Mouse (Mus musculus) embryonic facial prominence, embryonic 10.5 days (tissue): ENCODE data around the gene Fahd1. TPM values are rescaled to one million over a fixed set of nuclear protein-coding genes. Genes with fewer than 3 reads are reported as not detected.

Experiments used
- DNase-seq: peaks from one replicate; pipeline ENCODE4 v3.0.0-alpha.2; 2017; ENCODE audit warnings: low spot score
- H3K27ac ChIP-seq: fragments of 300-500 bp; sonication (generic); replicated peaks from 2 replicates; pipeline ENCODE4 v1.5.1; 2016; ENCODE audit warnings: mild to moderate bottlenecking
- H3K27me3 ChIP-seq: fragments of 300-500 bp; sonication (generic); replicated peaks from 2 replicates; pipeline ENCODE4 v1.6.1; 2016; ENCODE audit warnings: low read depth, mild to moderate bottlenecking; ENCODE audit not compliant: poor library complexity, severe bottlenecking
- H3K36me3 ChIP-seq: fragments of 300-500 bp; sonication (generic); replicated peaks from 2 replicates; pipeline ENCODE4 v1.6.1; 2016; ENCODE audit warnings: mild to moderate bottlenecking, moderate library complexity
- H3K4me1 ChIP-seq: fragments of 300-500 bp; sonication (generic); 2 replicates; pipeline ENCODE4 v1.6.1; 2016
- H3K4me3 ChIP-seq: fragments of 300-500 bp; sonication (generic); 2 replicates; pipeline ENCODE4 v1.5.1; 2016; ENCODE audit warnings: mild to moderate bottlenecking, moderate library complexity
- H3K9me3 ChIP-seq: fragments of 300-500 bp; sonication (generic); 2 replicates; pipeline ENCODE4 v1.6.1; 2016; ENCODE audit warnings: mild to moderate bottlenecking
- WGBS: fragments of 180-500 bp; shearing (Covaris S2); methylation state at CpG from one replicate; pipeline ENCODE4 v1.1.7; 2016; 5-methylcytosine and 5-hydroxymethylcytosine counted together
- polyA plus RNA-seq: library from polyadenylated mRNA; unstranded; fragments of >200 nt; fragmentation: Nextera tagmentation; extraction: Ambion mirVana; gene quantifications from 2 replicates; pipeline ENCODE4 v1.2.1, GENCODE M21; 2016

The Fahd1 gene
- polyA plus RNA-seq, 1 experiment from 2014 or later, result 16.7 TPM

- Histone ChIP-seq H3K4me3 (0 out of 2 replicates have a peak overlapping the region, but pooled peaks have one; percentile 2), H3K27me3 (no peaks in the 10 kb centered on the region), H3K4me1 (peaks cover 37% of the 10 kb centered on the region)
Measured at GRCm38 (mm10) chr17:24877336-24878116, 27.4 kb upstream of the Fahd1 start.

DNA sequence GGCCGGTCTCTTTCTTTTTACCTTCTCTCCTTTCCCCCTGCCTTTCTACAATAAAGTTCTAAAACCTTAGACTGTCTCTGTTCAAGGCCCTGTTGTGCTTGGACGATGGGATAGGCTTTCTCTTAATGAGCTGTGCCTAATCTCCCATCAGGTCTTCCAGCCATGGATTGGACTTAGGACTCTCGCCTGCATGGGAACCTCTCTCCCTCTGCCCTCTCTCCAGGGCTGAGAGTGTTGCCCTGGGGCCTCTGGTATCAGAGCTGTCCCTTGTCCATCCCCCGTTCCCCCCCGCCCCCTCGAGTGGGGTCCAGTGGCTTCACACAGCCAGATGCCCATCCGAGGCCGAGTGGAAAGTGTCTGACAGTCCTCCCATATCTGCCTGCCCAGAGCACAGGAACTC is 24.8 kb upstream of the Fahd1 start:
- Histone ChIP-seq H3K9me3 (no peaks in the 10 kb centered on the region), H3K4me3 (no peak overlapping the region), H3K27ac (no peak overlapping the region), H3K36me3 (no peaks in the 10 kb centered on the region), H3K4me1 (peaks cover 19% of the 10 kb centered on the region), H3K27me3 (no peaks in the 10 kb centered on the region)
- 77% methylated on average over 8 of the region's 8 CpGs for WGBS
- no peak for DNase-seq

More at GRCm38 (mm10) chr17:24877336-24878116, 27.4 kb upstream of the Fahd1 start:
- no peak for DNase-seq
- Histone ChIP-seq H3K27ac (peak overlapping the region; percentile 79), H3K9me3 (no peaks in the 10 kb centered on the region), H3K36me3 (peaks cover 10% of the 10 kb centered on the region)
- WGBS, result 57% methylated on average over 10 of the region's 10 CpGs

DNA sequence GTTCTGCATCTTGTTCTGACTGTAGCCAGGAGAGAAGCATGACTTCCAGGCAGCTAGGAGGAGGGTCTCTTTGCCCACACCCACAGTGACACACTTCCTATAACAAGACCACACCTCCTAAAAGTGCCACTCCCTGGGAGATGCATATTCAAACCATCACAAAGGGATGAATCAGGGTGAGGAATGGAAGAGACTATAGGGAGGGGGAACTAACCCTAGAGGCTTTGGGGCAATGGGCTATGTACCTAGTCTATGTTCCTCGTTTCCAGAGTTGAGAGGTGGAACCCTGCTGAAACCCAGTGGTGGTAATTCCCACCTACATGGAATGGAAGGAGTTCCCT is 24.2 kb upstream of the Fahd1 start:
- DNase-seq, result no peak
- 73% methylated on average over 1 of the region's 1 CpGs for WGBS
- H3K4me1 ChIP-seq, result peaks cover 19% of the 10 kb centered on the region
- no peak overlapping the region for H3K27ac ChIP-seq
- H3K27me3 ChIP-seq, result no peaks in the 10 kb centered on the region
- H3K9me3 ChIP-seq, result no peaks in the 10 kb centered on the region
- no peak overlapping the region for H3K4me3 ChIP-seq
- H3K36me3 ChIP-seq, result no peaks in the 10 kb centered on the region

- no peak for DNase-seq
- 41% methylated on average over 4 of the region's 4 CpGs for WGBS
Measured at GRCm38 (mm10) chr17:24873695-24874404, 23.7 kb upstream of the Fahd1 start.

GRCm38 (mm10) chr17:24867914-24868313 is 17.8 kb upstream of the Fahd1 start:
- no peak for DNase-seq
- Histone ChIP-seq H3K4me1 (no peaks in the 10 kb centered on the region), H3K27ac (no peak overlapping the region), H3K27me3 (no peaks in the 10 kb centered on the region), H3K36me3 (peaks cover 5% of the 10 kb centered on the region; the same call in 1 of the 2 replicates), H3K4me3 (no peak overlapping the region), H3K9me3 (no peaks in the 10 kb centered on the region)
- 93% methylated on average over 10 of the region's 10 CpGs for WGBS

More at GRCm38 (mm10) chr17:24873695-24874404, 23.7 kb upstream of the Fahd1 start:
- no peaks in the 10 kb centered on the region for H3K9me3 ChIP-seq
- H3K27me3 ChIP-seq, result no peaks in the 10 kb centered on the region
- H3K4me1 ChIP-seq, result peaks cover 19% of the 10 kb centered on the region
- no peak overlapping the region for H3K27ac ChIP-seq
- no peaks in the 10 kb centered on the region for H3K36me3 ChIP-seq
- H3K4me3 ChIP-seq, result no peak overlapping the region

DNA sequence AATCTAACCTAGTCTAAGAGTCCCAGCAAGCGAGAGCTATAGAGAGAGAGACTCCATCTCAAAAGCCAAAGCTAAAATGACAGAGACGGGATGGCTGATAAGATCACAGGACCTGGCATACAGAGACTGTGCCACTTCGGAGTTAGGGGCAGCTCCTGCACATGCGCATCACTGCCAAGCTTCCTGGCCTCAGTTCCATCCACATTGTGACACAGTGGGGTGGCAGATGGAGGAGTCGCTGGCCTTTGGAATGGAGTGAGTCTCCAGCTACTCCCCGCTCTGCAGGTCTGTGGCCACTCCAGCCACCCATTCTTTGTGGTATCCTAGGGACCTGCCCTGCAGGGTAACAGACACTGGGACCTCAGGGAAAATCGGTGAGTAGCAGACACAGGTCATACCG is 15.6 kb upstream of the Fahd1 start, which contains the start of gene Igfals:
Gene Igfals (plus strand): TSS at position 222 of the 400 bp plus-strand sequence.
- Histone ChIP-seq H3K36me3 (peaks cover 24% of the 10 kb centered on the region), H3K4me3 (no peak within 1 kb of the TSS), H3K4me1 (no peaks in the 10 kb centered on the region), H3K27me3 (no peaks in the 10 kb centered on the region), H3K27ac (no peak within 1 kb of the TSS), H3K9me3 (no peaks in the 10 kb centered on the region)
- DNase-seq, result no peak
- 91% methylated on average over 8 of the region's 8 CpGs for WGBS

DNA sequence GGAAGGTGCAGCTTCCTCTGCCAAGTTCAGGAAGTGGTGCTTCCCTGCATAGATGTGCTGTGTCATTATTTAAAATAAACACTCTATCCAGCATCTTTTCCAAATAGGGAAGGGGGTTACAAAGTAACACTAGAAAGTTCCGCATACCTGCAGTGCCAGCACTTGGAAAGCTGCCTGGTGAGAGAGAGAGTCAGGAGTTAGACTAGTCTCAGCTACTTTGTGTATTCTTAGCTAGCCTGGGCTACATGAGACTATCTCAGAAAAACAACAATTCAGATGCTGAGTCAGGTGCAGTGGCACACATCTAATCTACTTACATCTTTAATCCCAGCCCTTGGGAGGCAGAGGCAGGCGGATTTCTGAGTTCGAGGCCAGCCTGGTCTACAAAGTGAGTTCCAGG is 11.6 kb upstream of the Fahd1 start:
- Histone ChIP-seq H3K27me3 (no peaks in the 10 kb centered on the region), H3K4me3 (no peak overlapping the region), H3K4me1 (no peaks in the 10 kb centered on the region), H3K36me3 (peaks cover 43% of the 10 kb centered on the region), H3K27ac (no peak overlapping the region), H3K9me3 (no peaks in the 10 kb centered on the region)
- no peak for DNase-seq
- 96% methylated on average over 3 of the region's 3 CpGs for WGBS

GRCm38 (mm10) chr17:24860076-24860475 is 9.9 kb upstream of the Fahd1 start:
- peaks cover 42% of the 10 kb centered on the region for H3K36me3 ChIP-seq
- H3K4me3 ChIP-seq, result no peak overlapping the region
- DNase-seq, result no peak
- no peak overlapping the region for H3K27ac ChIP-seq
- no peaks in the 10 kb centered on the region for H3K9me3 ChIP-seq
- no peaks in the 10 kb centered on the region for H3K27me3 ChIP-seq
- H3K4me1 ChIP-seq, result no peaks in the 10 kb centered on the region
- WGBS, result 91% methylated on average over 8 of the region's 8 CpGs

DNA sequence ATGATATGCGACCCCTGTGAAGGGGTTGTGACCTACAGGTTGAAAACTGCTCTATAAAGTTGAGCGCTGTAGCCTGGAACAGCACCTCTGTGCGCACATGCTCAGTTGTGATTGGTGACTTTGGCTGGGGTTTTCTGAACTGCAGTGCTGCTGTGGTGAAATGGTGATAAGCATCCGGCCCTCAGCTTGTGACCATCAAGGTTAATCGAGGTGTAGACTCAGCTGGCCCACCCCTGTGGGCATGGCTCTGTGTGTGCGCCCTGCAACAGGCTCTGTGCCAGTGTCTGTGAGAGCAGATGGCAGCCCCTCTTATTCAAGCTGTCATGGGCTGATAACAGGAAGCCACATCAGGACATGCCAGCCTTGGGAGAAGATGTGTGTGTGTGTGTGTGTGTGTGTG is 8.8 kb upstream of the Fahd1 start:
- Histone ChIP-seq H3K27me3 (no peaks in the 10 kb centered on the region), H3K36me3 (peaks cover 43% of the 10 kb centered on the region), H3K9me3 (no peaks in the 10 kb centered on the region), H3K4me3 (no peak overlapping the region), H3K4me1 (no peaks in the 10 kb centered on the region), H3K27ac (no peak overlapping the region)
- no peak for DNase-seq
- WGBS, result 90% methylated on average over 6 of the region's 6 CpGs

DNA sequence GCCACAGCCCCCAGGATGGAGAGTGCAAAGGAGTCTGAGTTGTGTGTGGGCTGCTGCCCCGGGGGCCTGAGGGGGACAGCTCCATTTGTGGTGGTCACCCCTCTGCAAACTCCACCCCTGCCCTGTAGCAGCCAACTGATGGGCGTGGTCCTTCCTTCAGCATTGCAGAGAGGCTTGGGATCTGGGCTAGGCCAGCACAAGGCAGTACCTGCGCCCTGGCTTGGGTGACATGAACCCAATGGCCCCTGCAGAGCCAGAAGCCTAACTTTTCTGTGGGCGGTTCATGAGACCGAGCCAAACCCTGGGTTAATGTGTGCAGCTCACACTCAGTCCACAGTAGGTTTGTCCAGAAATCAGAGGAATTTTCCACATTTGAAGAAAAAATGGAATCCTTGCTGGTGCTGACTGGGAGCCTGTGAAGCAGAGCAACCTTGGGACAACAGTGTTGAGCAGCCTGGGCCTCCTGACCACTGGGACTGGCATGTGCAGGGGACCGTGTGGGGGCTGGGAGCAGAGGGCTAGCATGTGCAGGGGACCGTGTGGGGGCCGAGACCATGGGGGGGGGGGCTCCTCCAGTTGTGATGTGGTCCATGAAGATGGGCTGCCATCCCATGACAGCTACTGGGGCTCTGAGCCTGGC is 7.8 kb upstream of the Fahd1 start:
- H3K9me3 ChIP-seq, result no peaks in the 10 kb centered on the region
- H3K27me3 ChIP-seq, result no peaks in the 10 kb centered on the region
- WGBS, result 88% methylated on average over 8 of the region's 8 CpGs
- H3K4me3 ChIP-seq, result no peak overlapping the region
- H3K36me3 ChIP-seq, result peaks cover 51% of the 10 kb centered on the region
- H3K27ac ChIP-seq, result no peak overlapping the region
- no peaks in the 10 kb centered on the region for H3K4me1 ChIP-seq
- DNase-seq, result no peak

DNA sequence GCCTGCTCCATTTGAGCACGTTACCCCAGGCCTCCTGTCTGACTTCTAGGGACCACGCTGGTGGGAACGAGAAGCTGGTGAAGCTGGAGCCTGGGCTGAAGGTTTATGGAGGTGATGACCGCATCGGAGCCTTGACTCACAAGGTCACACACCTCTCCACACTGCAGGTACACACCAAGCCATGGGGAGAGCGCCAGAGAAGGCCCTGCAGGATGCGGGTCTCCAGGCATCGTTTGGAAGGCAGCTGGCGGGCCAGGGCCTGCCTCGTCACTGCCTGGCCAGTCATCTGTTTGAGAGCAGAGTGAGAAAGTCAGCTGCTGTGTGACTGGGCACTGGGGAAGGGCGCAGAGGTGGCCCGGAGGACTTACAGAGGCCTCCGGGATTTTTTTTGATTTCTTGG is 6.4 kb upstream of the Fahd1 start:
- Histone ChIP-seq H3K27ac (no peak overlapping the region), H3K36me3 (peaks cover 39% of the 10 kb centered on the region), H3K27me3 (peaks cover 3% of the 10 kb centered on the region), H3K9me3 (no peaks in the 10 kb centered on the region), H3K4me1 (no peaks in the 10 kb centered on the region), H3K4me3 (no peak overlapping the region)
- WGBS, result 86% methylated on average over 13 of the region's 13 CpGs
- DNase-seq, result no peak

DNA sequence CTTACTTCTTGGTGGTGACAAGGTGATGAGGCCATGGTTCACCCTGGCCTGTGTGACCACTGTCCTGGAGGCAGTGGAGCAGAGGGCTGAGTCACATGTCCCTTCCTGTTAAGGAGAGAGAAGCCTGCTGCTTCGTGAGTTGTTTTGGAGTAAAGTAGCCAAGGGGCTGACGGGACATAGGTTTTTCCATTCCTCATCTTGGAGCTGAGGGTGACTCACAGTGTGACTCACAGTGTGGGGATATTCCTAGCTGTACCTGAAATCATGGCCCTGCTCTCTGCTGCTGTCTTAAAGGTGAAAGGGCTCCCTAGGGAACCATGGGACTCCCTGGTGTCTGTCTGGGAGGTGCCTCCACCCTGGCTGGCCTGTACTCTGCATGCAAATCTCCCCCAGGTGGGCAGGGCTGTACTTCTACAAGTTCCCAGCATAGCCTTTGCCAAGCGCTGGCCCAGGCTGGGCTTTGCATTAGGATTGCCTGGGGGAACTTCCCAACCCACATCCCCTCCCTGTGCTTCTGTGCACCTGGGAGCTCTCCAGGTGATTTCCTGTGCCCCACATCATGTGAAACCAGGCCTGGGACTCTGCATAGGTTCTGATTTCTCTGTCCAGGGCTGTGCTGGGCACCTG is 5.8 kb upstream of the Fahd1 start:
- WGBS, result 80% methylated on average over 3 of the region's 3 CpGs
- DNase-seq, result no peak
- Histone ChIP-seq H3K4me1 (peaks cover 6% of the 10 kb centered on the region), H3K4me3 (no peak overlapping the region), H3K9me3 (no peaks in the 10 kb centered on the region), H3K36me3 (peaks cover 33% of the 10 kb centered on the region), H3K27ac (no peak overlapping the region), H3K27me3 (peaks cover 10% of the 10 kb centered on the region)
